Mouse (Mus musculus): ENCODE measurements around the gene Rasgrp4. TPM values are rescaled to one million over a fixed set of nuclear protein-coding genes. Genes with fewer than 3 reads are reported as not detected.

Rasgrp4 gene
- 0.21 and 0.29 TPM in 2 replicates for polyA plus RNA-seq (2015; fragmentation: Nextera tagmentation; extraction: Ambion mirVana)

DNA sequence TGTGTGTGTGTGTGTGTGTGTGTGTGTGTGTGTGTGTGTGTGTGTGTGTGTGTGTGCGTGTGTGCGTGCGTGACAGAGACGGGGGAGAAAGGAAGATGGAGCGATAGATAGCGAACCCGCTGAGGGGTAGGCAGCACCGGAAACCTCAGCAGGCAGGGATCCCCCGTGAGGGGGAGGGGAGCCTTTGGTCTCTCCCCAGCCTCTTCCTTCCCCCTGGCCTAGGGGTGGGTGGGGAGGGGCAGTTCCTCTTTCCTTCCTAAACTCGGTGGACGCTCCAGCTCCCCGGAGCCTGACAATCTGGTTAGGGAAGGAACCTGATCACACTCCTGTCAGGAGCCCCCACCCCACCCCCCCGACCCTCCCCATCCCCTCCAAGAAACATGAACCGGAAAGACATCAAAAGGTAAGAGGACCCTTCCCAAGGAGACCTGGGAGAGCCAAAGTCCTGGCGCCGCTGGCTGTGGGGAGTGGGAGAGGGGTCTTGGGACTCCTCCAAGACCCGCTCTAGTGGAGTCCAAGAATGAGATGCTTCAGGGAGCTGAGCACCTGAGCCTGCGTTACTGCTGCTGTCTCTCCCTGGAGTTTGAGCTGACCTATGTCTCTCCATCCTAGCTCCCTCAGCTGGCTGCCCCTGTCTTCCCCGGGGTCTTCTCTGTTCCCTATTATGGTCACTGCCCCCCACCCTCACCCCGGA is at the start of gene Rasgrp4:
Gene Rasgrp4 (plus strand): TSS at position 159 of the 694 bp plus-strand sequence.
- H3K27me3 ChIP-seq (replicated peaks; ENCODE audit: control insufficient read depth, insufficient read depth, low read length), result no peaks in the 10 kb centered on the region; the same call in 1 of the 2 replicates
- H3K9me3 ChIP-seq (ENCODE audit: control insufficient read depth), result no peaks in the 10 kb centered on the region
- 2% methylated on average over 15 of the region's 20 CpGs for WGBS
- ATAC-seq, result no peak
- H3K27ac ChIP-seq (ENCODE audit: low read depth, low read length), result no peak within 1 kb of the TSS
- no peak for TF ChIP-seq CTCF (IDR thresholded peaks at IDR 0.05; ENCODE audit: low read depth)
- H3K4me2 ChIP-seq (replicated peaks; ENCODE audit: low read depth), result peak within 1 kb of the TSS; percentile 44
- H3K9ac ChIP-seq (ENCODE audit: low read depth, low read length), result no peak within 1 kb of the TSS
- H3K4me3 ChIP-seq (ENCODE audit: low read depth, low read length), result peak within 1 kb of the TSS; percentile 11
- H3K4me1 ChIP-seq (replicated peaks; ENCODE audit: control insufficient read depth, insufficient read depth, low read length), result no peaks in the 10 kb centered on the region
- no peaks in the 10 kb centered on the region for H3K36me3 ChIP-seq (ENCODE audit: control insufficient read depth, insufficient read depth)

DNA sequence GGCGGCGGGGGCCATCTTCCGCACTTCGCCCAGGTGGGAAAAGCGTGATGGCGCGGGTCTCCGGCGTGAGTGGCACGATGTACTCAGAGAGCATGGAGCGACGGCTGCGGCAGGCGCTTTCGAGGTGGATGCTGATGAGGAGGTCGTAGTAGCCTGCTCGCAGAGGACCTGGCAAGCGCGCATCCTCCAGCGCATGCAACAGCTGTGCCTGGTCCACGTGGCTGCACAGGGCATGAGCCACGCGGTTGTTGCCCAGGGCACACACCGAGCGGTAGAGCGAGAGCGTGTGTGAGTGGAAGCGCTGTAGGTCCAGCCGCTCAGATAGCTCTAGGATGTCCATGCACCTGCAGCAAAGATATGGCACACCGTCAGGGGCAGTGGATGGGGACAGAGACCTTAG is 48.7 kb upstream of the Rasgrp4 start:
- no peak for ATAC-seq
- no peak for TF ChIP-seq CTCF (IDR thresholded peaks at IDR 0.05; ENCODE audit: low read depth)

DNA sequence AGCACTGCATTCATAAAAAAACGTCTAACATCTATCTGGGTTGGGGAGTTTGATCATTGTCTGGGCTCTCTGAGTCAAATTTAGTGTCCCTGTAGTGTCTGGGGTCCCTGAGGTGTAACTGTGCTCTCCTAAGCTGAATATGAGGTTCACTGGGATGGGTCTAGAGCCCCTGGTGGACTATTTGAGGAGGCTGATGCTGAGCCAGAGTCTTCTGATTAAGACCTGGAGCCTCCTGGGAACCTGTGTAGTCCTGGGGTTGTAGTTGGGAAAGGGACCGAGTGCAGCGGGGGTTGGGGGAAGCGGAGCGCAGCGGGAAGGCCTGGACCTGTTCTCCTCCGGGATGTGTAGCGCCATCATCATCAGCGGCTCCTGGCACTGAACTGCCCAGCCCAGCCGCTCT is 47.7 kb upstream of the Rasgrp4 start:
- ATAC-seq, result no peak
- H3K4me3 ChIP-seq (ENCODE audit: low read depth, low read length), result no peak overlapping the region
- H3K27ac ChIP-seq (ENCODE audit: low read depth, low read length), result no peak overlapping the region
- TF ChIP-seq CTCF (IDR thresholded peaks at IDR 0.05; ENCODE audit: low read depth), result no peak
- 91% methylated on average over 10 of the region's 10 CpGs for WGBS
- no peak overlapping the region for H3K4me2 ChIP-seq (replicated peaks; ENCODE audit: low read depth)
- H3K4me1 ChIP-seq (replicated peaks; ENCODE audit: control insufficient read depth, insufficient read depth, low read length), result no peaks in the 10 kb centered on the region
- no peaks in the 10 kb centered on the region for H3K36me3 ChIP-seq (ENCODE audit: control insufficient read depth, insufficient read depth)
- no peaks in the 10 kb centered on the region for H3K9me3 ChIP-seq (ENCODE audit: control insufficient read depth)
- H3K27me3 ChIP-seq (replicated peaks; ENCODE audit: control insufficient read depth, insufficient read depth, low read length), result no peaks in the 10 kb centered on the region
- H3K9ac ChIP-seq (ENCODE audit: low read depth, low read length), result no peak overlapping the region

More for the DNA sequence above, 48.7 kb upstream of the Rasgrp4 start:
- H3K4me3 ChIP-seq (ENCODE audit: low read depth, low read length), result no peak overlapping the region
- WGBS, result 82% methylated on average over 30 of the region's 30 CpGs
- no peaks in the 10 kb centered on the region for H3K27me3 ChIP-seq (replicated peaks; ENCODE audit: control insufficient read depth, insufficient read depth, low read length)
- H3K4me1 ChIP-seq (replicated peaks; ENCODE audit: control insufficient read depth, insufficient read depth, low read length), result no peaks in the 10 kb centered on the region
- H3K9ac ChIP-seq (ENCODE audit: low read depth, low read length), result no peak overlapping the region
- H3K4me2 ChIP-seq (replicated peaks; ENCODE audit: low read depth), result no peak overlapping the region
- no peak overlapping the region for H3K27ac ChIP-seq (ENCODE audit: low read depth, low read length)
- no peaks in the 10 kb centered on the region for H3K9me3 ChIP-seq (ENCODE audit: control insufficient read depth)
- H3K36me3 ChIP-seq (ENCODE audit: control insufficient read depth, insufficient read depth), result no peaks in the 10 kb centered on the region

DNA sequence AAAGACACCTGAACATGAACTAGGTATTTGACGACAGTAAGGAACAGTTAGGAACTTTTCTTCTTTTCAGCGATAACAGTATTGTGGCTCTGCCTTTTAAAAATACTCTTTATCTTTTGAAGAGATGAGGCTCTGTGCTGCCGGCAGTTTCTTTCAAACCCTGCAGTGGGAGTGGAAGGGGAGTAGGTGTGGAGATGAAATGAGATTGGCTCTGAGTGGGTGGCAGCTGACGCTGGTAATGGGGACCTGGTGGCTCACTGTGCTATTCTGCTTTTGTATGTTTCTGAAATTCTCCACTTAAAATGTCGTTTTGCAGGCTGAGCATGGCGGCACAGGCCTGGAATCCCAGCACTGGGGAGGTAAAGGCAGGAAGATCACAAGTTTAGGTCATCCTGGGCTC is 45.8 kb upstream of the Rasgrp4 start:
- H3K27ac ChIP-seq (ENCODE audit: low read depth, low read length), result no peak overlapping the region
- ATAC-seq, result no peak
- no peaks in the 10 kb centered on the region for H3K9me3 ChIP-seq (ENCODE audit: control insufficient read depth)
- WGBS, result 76% methylated on average over 6 of the region's 6 CpGs
- H3K36me3 ChIP-seq (ENCODE audit: control insufficient read depth, insufficient read depth), result no peaks in the 10 kb centered on the region; the same call in 1 of the 2 replicates
- TF ChIP-seq CTCF (IDR thresholded peaks at IDR 0.05; ENCODE audit: low read depth), result no peak
- H3K4me2 ChIP-seq (replicated peaks; ENCODE audit: low read depth), result no peak overlapping the region
- no peaks in the 10 kb centered on the region for H3K27me3 ChIP-seq (replicated peaks; ENCODE audit: control insufficient read depth, insufficient read depth, low read length)
- no peak overlapping the region for H3K4me3 ChIP-seq (ENCODE audit: low read depth, low read length)
- no peaks in the 10 kb centered on the region for H3K4me1 ChIP-seq (replicated peaks; ENCODE audit: control insufficient read depth, insufficient read depth, low read length)
- H3K9ac ChIP-seq (ENCODE audit: low read depth, low read length), result no peak overlapping the region

DNA sequence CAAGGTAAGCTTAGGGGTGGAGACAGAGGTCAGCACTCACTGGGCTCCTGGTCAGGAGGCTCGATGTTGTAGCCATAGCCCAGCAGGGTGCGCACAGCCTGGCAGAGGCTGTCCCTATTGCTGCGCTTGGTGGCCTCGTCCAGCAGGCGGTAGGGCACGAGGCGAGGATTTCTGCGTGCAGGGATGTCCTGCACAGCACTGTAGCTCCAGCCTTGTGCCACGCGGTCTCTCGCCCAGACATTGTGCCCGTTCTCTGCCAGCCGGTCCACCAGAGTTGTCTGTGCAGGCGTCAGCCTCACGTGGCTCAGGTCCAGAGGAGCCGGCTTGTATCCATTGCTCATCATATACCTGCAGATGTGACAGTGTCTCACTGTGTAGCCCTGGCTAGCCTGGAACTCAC is 37.5 kb upstream of the Rasgrp4 start:
- no peak overlapping the region for H3K9ac ChIP-seq (ENCODE audit: low read depth, low read length)
- H3K4me1 ChIP-seq (replicated peaks; ENCODE audit: control insufficient read depth, insufficient read depth, low read length), result no peaks in the 10 kb centered on the region
- H3K27ac ChIP-seq (ENCODE audit: low read depth, low read length), result no peak overlapping the region
- no peak overlapping the region for H3K4me2 ChIP-seq (replicated peaks; ENCODE audit: low read depth)
- no peak overlapping the region for H3K4me3 ChIP-seq (ENCODE audit: low read depth, low read length)
- no peaks in the 10 kb centered on the region; the same call in 1 of the 2 replicates for H3K36me3 ChIP-seq (ENCODE audit: control insufficient read depth, insufficient read depth)
- H3K27me3 ChIP-seq (replicated peaks; ENCODE audit: control insufficient read depth, insufficient read depth, low read length), result no peaks in the 10 kb centered on the region
- WGBS, result 93% methylated on average over 16 of the region's 16 CpGs
- H3K9me3 ChIP-seq (ENCODE audit: control insufficient read depth), result no peaks in the 10 kb centered on the region
- ATAC-seq, result no peak
- 0 out of 2 replicates have a peak, but pooled peaks have one; percentile 4 for TF ChIP-seq CTCF (IDR thresholded peaks at IDR 0.05; ENCODE audit: low read depth)

DNA sequence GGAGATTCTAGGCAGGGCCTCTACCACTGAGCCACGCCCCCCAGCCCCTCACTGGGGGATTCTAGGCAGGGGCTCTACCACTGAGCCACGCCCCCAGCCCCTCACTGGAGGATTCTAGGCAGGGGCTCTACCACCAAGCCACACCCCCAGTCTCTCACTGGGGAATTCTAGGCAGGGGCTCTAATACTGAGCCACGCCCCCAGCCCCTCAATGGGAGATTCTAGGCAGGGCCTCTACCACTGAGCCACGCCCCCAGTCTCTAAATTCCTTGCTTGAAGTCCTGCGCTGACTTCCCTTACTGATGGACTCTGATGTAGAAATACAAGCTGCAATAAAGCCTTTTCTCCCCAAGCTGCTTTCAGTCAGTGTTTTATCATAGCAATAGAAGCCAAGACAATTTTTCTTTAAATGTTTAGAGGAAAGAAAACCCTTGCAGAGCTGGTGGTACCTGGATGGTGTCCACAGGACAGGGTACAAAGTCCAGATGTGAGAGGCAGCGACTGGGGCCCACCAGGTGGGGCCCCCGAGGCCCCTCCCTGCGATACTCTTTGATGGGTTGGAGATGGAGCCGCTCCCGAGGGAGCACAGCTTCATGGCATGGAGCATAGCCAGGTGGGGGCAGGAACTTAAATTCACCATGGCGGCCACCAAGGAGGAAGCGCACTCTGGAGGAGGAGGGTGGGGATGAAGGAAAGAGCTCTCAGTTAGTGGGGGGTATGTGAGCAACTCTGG is 33.2 kb upstream of the Rasgrp4 start:
- Histone ChIP-seq H3K9ac (ENCODE audit: low read depth, low read length) (no peak overlapping the region), H3K36me3 (ENCODE audit: control insufficient read depth, insufficient read depth) (no peaks in the 10 kb centered on the region), H3K27me3 (replicated peaks; ENCODE audit: control insufficient read depth, insufficient read depth, low read length) (no peaks in the 10 kb centered on the region), H3K4me1 (replicated peaks; ENCODE audit: control insufficient read depth, insufficient read depth, low read length) (0 out of 2 replicates have a peak, but pooled peaks cover 6% of the 10 kb centered on the region), H3K4me3 (ENCODE audit: low read depth, low read length) (no peak overlapping the region), H3K27ac (ENCODE audit: low read depth, low read length) (no peak overlapping the region), H3K4me2 (replicated peaks; ENCODE audit: low read depth) (peak overlapping the region; percentile 13; the same call in 1 of the 2 replicates), H3K9me3 (ENCODE audit: control insufficient read depth) (no peaks in the 10 kb centered on the region)
- 57% methylated on average over 12 of the region's 12 CpGs for WGBS
- TF ChIP-seq CTCF (IDR thresholded peaks at IDR 0.05; ENCODE audit: low read depth), result 0 out of 2 replicates have a peak, but pooled peaks have one; percentile 7
- ATAC-seq, result peak; percentile 55

Data from intestine, postnatal 0 days (tissue).